Mouse (Mus musculus) embryo, embryonic 11.5 days (tissue): ENCODE data around the gene Sag.

Experiments used
- DNase-seq: peaks from one replicate; pipeline ENCODE4 v3.0.0-alpha.2; 2012; ENCODE audit warnings: low read depth, low spot score

Sag gene

GRCm38 (mm10) chr1:87854411-87854810 is 50.9 kb downstream of the Sag start:
- DNase-seq: no peak

GRCm38 (mm10) chr1:87854851-87855251 is 51.4 kb downstream of the Sag start:
- DNase-seq: no peak

GRCm38 (mm10) chr1:87855522-87855921 is 52.0 kb downstream of the Sag start:
- DNase-seq: no peak

GRCm38 (mm10) chr1:87856823-87857222 is 53.3 kb downstream of the Sag start:
- no peak for DNase-seq

- no peak for DNase-seq
Observed at GRCm38 (mm10) chr1:87858031-87858430, 54.6 kb downstream of the Sag start.

- DNase-seq: no peak
Observed at GRCm38 (mm10) chr1:87858529-87858928, 55.0 kb downstream of the Sag start.

GRCm38 (mm10) chr1:87863602-87864001 is 60.1 kb downstream of the Sag start:
- DNase-seq: no peak

- no peak for DNase-seq
Observed at GRCm38 (mm10) chr1:87864889-87865288, 61.4 kb downstream of the Sag start.

- no peak for DNase-seq
Observed at GRCm38 (mm10) chr1:87866672-87867071, 63.2 kb downstream of the Sag start.

GRCm38 (mm10) chr1:87871546-87871945 is 68.1 kb downstream of the Sag start:
- DNase-seq: no peak

GRCm38 (mm10) chr1:87873081-87873480 is 69.6 kb downstream of the Sag start:
- no peak for DNase-seq

GRCm38 (mm10) chr1:87876065-87876464 is 72.6 kb downstream of the Sag start:
- no peak for DNase-seq

- DNase-seq: no peak
Observed at GRCm38 (mm10) chr1:87877552-87878283, 74.2 kb downstream of the Sag start.

GRCm38 (mm10) chr1:87879034-87879433 is 75.6 kb downstream of the Sag start:
- DNase-seq: no peak

GRCm38 (mm10) chr1:87879494-87880325 is 76.2 kb downstream of the Sag start:
- DNase-seq: no peak

GRCm38 (mm10) chr1:87880326-87880627 is 76.8 kb downstream of the Sag start:
- DNase-seq: no peak

GRCm38 (mm10) chr1:87880856-87881255 is 77.4 kb downstream of the Sag start:
- no peak for DNase-seq

- no peak for DNase-seq
Observed at GRCm38 (mm10) chr1:87881726-87882125, 78.2 kb downstream of the Sag start.

- no peak for DNase-seq
Observed at GRCm38 (mm10) chr1:87882554-87882953, 79.1 kb downstream of the Sag start.

GRCm38 (mm10) chr1:87890960-87891359 is 87.5 kb downstream of the Sag start:
- DNase-seq: no peak

- no peak for DNase-seq
Observed at GRCm38 (mm10) chr1:87891634-87892033, 88.2 kb downstream of the Sag start.

- no peak for DNase-seq
Observed at GRCm38 (mm10) chr1:87892499-87892898, 89.0 kb downstream of the Sag start.

- no peak for DNase-seq
Observed at GRCm38 (mm10) chr1:87893414-87893813, 89.9 kb downstream of the Sag start.
